Mouse (Mus musculus): ENCODE data around the gene Slc44a4.
"Not testable (repeated sequence)": the region's sequence is repeated elsewhere in the genome, so short reads cannot be mapped to it uniquely, and the experiment has no call there.

Gene Slc44a4

DNA sequence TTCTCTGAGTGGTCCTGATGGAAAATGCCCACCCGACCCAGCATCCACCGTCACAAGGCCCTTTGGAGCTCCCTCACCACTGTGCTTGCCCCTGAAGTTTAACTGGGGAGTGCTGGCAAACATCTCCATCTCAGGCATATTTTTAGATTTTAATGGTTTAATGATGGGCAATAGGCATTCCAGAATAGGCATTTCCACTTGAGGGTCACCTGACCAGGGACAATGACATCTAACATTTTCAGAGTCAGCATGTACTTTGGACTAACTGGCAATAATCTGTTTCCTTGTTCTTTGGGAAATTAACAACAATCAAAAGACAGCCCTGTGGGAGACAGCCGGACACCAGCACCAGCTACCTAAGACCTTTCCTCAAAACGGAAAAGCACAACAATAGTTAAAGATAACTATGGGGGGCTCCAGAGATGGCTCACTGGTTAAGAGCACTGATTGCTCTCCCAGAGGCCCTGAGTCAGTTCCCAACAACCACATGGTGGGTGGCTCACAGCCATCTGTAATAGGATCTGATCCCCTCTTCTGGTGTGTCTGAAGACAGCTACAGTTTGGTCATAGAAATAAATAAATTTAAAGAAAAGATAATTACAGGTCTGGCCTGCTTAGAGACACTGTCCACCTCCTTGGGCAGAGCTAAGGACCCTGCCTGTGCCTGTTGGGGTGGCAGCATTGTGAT lies 29.0 kb downstream of the Slc44a4 start:
- DNase-seq (ENCODE audit: low spot score): no peak

DNA sequence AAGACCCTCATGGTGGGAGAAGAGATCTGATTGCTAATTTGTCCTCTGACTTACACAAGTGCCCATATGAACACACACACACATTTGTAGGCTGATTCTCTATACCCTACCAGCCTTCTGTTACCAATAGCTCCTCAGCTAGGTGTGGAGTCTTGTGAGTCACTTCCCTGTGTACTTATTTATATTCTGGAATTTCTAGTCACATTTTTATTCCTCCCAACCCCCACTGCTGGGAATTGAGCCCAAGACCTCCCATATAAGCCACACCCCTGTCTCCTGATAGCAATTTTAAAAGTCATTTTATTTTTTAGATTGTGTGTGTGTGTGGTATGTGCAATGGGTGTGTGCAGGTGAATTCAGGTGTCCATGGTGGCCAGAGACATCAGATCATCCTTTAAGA lies 30.1 kb downstream of the Slc44a4 start:
- peak; percentile 47 for DNase-seq (ENCODE audit: low spot score)

DNA sequence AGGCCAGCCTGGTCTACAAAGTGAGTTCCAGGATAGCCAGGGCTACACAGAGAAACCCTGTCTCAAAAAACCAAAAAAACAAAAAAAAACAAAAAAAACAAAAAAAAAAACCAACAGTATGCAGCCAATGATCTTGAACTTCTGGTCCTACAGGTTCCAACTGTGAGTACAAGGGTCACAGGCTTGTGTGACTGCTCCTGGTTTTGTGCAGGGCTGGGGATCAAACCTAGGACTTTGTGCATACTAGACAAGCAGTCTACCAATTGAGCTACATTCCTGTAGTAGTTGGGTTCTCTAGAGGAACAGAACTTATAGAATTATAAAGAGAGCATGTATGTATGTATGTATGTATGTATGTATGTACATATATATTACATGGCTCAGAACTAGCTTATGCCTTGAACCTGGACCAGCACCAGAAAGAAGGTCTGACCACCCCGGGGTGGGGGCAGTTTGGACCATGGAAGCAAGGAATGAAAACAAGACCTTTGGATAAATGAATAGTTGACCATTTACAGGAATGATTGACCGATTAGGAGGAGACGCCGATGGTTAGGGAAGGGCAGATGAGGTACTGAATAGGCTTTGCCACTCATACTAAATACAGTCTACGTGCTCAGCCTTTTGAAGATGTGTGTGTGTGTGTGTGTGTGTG lies 32.3 kb downstream of the Slc44a4 start:
- no peak for DNase-seq (ENCODE audit: low spot score)

DNA sequence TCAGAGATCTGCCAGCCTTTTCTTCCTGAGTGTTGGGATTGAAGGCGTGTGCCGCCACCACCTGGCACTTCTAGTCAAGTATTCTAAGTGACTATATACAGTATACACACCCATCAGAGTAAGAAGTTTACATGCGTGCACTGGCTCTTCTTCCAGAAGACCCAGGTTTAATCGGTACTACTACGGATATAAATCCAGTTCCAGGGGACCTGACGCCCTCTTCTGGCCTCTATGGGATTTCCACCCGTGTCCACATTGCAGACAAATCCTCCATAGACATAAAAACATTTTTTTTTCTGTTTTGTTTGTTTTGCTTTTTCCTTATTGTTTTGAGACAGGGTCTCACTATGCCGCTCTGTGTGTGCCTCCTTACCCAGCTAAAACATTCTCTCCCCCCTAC lies 33.3 kb downstream of the Slc44a4 start:
- DNase-seq (ENCODE audit: low spot score): peak; percentile 41

DNA sequence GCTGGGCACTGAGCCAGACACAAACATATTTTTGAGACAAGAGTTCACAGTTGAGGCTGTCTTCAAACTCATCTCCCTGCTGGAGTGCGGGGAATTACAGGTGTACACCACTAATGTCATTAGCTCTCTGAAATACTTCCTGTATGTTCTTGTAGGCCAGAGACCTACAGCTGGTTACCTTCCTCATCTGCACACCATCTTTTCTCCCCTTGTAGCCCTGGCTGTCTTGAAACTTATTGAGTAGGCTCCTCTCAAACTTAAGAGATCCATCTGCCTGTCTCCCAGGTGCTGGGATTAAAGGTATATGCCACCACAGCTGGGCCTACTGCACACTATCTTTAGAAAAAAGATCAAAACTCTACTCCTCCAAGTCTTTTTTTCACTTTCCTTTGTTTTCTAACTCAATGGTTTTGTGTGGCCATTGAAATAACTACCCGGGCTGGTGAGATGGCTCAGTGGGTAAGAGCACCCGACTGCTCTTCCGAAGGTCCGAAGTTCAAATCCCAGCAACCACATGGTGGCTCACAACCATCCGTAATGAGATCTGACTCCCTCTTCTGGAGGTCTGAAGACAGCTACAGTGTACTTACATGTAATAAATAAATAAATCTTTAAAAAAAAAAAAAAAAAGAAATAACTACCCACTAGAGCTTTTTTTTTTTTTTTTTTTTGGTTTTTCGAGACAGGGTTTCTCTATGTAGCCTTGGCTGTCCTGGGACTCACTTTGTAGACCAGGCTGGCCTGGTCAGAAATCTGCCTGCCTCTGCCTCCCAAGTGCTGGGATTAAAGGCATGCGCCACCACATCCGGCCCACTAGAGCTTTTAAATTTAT lies 34.7 kb downstream of the Slc44a4 start:
- not testable (repeated sequence) for DNase-seq (ENCODE audit: low spot score)

DNA sequence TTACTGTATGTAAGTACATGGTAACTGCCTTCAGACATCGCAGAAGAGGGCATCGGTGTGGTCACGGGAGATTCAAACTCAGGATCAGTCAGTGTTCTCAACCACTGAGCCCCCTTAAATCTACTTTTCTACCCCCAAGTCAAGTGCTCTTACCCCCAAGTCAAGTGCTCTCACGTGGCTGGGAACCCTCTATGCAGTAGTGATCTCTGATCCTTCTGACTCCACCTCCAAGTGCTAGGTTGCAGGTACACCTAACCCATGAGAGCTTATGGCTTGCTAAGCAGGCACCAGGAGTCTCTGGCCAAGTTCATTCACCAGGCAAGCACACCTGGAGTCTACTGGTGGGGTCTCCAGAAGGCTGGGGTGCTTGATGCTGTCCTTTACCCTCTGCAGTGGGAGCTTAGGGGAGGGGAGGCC lies 35.3 kb downstream of the Slc44a4 start:
- DNase-seq (ENCODE audit: low spot score): no peak

DNA sequence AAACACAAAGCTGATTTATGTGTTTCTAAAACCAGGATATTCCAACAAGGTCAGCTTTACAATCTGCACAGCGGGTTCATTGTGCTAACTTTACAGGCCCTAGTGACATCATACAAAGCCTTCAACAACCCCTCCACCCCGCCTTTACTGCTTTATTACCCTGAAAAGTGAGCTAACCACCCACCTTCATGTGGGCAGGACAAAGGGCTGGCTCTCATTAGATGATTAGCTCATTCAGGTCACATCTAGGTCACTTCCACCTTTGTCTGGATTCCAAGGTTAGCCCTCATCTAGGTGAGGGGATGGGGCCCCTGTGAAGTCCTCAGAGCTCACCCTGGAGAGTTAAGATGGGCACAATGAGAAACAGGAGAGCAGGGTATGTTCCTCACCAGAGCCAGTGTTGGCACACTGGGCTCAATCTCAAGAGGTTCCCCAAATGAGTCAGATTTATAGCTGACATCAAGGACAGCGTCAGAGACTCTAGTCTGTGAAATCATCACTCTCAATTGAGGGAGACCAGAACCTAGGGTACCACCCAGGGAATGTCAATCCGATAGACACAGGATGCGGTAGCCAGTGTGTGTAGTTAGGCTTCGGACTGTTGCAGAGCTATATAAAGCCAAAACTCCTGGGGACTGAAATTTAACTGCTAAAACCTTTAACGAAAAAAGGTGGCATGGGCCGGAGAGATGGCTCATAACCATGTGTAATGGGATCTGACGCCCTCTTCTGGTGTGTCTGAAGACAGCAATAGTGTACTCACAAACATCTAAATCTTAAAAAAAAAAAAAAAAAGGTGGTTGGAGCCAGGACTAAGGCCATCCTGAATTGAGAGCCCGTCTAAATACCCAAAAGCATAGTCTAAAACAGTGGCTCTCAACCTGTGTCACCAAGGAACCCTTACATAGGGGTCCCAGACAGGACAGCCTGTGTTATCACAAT lies 36.5 kb downstream of the Slc44a4 start:
- no peak for DNase-seq (ENCODE audit: low spot score)

DNA sequence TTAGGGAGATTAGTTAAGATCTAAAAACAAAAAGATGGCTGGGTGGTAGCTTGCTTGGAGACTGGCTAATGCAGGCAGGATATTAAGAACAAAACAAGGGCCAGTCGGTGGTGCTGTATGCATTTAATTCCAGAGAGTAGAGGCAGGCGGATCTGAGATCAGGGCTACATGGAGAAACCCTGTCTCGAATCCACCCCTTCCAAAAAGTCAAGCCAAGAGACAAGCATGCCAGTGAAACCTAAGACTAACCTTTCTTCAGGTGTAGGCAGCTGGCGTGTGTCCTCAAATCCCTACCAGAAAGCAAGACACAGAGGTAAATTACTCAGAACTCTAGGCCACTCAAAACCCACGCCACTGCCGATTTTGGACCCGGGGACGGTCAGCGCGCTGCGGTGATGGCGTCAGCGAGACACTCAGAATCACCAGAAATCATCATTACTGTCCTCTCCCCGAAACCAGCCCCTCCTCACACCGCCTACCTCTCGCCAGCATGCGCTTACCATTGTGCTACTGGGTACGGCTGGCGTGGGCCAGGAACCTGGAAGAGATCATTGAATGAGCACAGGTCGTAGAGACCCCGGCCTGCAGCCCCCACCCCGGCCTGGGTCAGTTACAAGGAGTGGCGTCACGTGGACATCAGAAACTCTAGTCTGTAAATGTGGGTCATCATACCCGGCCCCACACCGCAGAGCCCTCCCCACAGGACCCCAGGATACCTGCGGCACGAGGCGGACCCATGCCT lies 37.5 kb downstream of the Slc44a4 start:
- no peak for DNase-seq (ENCODE audit: low spot score)

DNA sequence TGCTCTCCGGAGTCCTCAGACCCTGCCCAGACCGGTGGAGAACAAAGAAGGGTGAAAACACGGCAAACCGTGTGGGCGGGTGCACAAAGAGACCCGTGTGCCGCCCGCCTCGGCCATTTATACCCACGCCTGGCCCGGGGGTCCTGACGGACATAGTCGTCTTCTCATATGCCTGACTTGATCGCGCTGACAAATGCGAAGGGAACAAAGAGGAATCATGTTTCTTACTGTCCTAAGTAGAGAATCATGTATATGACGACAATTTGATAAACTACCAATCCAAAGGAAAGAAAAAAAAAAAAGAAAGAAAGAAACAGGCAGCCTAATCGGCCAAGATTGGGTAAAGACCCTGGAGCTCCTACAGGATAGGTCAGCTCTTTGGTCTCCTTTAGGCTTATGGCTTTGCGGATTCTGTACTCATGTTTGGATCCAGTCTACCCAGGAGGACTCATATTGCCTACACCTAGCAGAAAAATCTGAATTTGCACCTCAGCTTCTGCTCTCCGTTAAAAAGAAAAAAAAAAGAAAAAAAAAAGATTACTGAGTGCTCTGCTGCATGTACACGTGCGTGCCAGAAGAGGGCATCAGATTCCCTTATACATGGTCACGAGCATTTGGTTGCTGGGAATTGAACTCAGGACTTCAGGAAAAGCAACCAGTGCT lies 38.2 kb downstream of the Slc44a4 start:
- DNase-seq (ENCODE audit: low spot score): peak; percentile 84

DNA sequence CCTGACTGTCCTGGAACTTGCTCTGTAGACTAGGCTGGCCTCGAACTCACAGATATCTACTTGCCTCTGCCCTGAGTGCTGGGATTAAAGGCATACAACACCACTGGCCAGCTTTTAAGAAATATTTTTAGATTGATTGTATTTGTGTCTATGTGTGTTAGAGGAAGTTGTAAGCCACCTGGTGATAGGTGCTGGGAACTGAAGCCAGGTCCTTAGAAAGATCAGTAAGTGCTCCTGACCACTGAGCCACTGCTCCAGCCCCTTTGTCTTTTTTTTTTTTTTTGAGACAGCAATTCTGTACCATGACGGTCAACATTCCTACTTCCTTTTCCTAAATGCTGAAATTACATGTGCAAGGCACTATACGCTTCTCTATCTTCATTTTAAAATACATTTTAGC lies 39.0 kb downstream of the Slc44a4 start:
- DNase-seq (ENCODE audit: low spot score): no peak

DNA sequence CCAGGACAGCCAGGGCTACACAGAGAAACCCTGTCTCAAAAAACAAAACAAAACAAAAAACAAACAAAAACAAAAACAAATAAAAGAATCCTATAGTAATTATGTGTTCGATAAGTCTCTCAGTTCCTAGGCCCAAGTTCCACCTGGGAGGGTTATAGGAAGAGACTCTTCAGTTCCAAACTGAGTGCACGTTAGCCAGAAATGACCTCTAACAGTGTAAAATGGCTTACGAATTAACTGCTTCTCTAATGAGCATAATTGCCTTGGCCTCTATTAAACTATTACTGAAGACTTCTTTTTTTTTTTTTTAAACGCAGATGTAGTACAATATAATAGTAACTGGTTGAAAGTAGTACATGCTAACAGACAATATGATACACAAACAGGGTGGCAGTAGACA lies 39.6 kb downstream of the Slc44a4 start:
- no peak for DNase-seq (ENCODE audit: low spot score)

DNA sequence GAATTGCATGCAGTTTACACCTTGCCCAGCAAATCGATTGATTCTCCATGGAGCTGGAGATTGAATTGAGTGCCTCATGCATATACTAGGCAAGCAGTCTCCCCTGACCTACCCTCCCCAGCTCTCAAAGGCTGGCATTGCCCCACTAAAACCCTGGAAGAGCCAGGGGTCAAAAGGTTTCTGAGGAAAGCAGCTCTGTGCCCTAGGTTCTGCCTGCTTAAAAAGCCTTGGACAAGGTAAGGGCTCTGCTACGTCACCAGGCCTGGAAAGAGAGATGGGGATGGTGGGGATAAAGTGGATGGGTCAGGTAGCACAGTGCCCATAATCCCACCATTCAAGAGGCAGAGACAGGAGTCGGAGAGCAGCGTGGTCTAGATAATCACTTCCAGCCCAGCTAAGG lies 40.6 kb downstream of the Slc44a4 start:
- DNase-seq (ENCODE audit: low spot score): no peak

DNA sequence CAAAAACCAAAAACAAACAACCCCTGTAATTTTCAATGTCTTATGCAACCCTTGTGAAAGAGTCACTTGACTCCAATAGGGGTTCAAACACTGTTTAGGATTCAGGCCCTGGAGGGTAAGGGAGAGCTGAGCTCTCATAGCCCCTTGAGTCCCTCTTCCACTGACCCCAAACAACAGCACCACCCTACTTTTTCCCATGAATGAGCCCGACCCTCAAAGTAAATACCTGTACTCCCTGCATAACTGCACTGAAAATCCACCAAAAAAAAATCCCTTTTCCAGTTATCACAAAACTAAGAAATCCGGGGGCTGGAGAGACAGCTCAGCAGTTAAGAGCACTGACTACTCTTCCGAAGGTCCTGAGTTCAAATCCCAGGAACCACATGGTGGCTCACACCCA lies 41.6 kb downstream of the Slc44a4 start:
- no peak for DNase-seq (ENCODE audit: low spot score)

DNA sequence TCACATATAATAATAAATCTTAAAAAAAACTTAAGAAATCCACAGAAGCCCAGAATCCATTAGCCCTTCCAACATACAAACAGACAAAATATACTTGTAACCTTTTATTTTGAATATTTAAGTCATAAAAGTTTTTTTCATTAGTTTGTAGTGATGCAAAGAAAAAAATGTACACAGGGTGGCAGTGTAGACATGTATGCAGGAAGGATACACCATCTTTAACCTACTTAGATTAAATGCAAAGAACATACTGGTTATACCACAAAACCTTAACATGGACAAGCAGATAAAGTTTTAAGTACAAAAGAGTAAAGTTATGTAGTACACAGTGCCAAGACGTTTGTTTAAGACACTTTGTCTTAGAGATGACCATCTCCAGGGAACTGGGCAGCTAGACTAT lies 42.1 kb downstream of the Slc44a4 start:
- DNase-seq (ENCODE audit: low spot score): no peak

DNA sequence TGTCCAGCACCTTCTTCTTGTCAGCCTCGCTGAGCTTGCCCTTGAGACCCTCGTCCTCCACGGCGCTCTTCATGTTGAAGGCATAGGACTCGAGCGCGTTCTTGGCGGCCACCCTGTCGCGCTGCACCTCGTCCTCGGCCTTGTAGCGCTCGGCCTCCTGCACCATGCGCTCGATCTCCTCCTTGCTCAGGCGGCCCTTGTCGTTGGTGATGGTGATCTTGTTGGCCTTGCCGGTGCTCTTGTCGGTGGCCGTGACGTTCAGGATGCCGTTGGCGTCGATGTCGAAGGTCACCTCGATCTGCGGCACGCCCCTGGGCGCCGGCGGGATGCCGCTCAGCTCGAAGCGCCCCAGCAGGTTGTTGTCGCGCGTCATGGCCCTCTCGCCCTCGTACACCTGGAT lies 43.0 kb downstream of the Slc44a4 start:
- DNase-seq (ENCODE audit: low spot score): not testable (repeated sequence)

DNA sequence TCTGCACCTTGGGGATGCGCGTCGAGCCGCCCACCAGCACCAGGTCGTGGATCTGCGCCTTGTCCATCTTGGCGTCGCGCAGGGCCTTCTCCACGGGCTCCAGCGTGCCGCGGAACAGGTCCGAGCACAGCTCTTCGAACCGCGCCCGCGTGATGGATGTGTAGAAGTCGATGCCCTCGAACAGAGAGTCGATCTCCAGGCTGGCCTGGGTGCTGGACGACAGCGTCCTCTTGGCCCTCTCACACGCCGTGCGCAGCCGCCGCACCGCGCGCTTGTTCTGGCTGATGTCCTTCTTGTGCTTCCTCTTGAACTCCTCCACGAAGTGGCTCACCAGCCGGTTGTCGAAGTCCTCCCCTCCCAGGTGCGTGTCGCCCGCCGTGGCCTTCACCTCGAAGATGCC lies 43.7 kb downstream of the Slc44a4 start:
- not testable (repeated sequence) for DNase-seq (ENCODE audit: low spot score)

DNA sequence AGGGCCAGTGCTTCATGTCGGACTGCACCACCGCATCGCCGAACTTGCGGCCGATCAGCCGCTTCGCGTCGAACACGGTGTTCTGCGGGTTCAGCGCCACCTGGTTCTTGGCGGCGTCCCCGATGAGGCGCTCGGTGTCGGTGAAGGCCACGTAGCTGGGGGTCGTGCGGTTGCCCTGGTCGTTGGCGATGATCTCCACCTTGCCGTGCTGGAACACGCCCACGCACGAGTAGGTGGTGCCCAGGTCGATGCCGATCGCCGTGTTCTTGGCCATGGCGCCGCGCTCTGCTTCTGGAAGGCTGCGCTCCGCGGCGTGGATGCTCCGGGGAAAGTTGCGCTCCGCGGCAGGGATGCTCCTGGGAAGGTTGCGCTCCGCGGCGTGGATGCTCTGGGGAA lies 44.5 kb downstream of the Slc44a4 start:
- DNase-seq (ENCODE audit: low spot score): not testable (repeated sequence)

DNA sequence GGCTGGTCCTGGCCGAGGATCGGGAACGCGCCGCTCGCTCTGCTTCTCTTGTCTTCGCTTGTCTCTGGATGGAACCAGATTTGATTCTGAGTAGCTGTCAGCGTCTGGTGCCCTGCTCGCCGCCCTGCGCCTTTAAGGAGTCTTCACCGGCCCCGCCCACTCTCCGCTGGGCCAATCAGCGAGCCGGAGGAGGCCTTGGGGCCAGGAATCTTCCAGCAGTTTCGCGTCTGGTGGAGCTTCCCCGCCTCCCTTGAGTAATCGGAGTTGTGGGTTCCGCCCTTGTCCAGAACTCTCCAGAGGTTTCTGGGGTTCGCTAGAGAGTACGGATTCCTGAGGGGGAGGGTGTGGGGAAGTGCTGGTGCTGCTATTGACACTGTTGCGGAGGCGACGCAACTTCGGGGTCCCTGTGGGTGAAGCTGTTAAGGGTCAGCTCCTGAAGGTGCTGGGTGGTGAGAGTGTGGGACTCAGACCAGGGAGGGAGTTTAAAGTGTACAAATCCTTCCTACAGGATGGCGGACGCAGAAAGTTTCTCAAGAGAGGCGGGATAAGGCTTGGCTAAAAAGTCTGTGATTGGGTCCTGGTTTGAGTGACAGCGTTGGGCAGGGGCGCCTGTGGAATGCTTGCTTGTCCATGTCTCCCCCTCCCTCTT lies 45.0 kb downstream of the Slc44a4 start, which contains the start of gene Hspa1b:
TSS of gene Hspa1b (minus strand) at position 109 of the 649 bp plus-strand sequence.
- peak; percentile 85 for DNase-seq (ENCODE audit: low spot score)

DNA sequence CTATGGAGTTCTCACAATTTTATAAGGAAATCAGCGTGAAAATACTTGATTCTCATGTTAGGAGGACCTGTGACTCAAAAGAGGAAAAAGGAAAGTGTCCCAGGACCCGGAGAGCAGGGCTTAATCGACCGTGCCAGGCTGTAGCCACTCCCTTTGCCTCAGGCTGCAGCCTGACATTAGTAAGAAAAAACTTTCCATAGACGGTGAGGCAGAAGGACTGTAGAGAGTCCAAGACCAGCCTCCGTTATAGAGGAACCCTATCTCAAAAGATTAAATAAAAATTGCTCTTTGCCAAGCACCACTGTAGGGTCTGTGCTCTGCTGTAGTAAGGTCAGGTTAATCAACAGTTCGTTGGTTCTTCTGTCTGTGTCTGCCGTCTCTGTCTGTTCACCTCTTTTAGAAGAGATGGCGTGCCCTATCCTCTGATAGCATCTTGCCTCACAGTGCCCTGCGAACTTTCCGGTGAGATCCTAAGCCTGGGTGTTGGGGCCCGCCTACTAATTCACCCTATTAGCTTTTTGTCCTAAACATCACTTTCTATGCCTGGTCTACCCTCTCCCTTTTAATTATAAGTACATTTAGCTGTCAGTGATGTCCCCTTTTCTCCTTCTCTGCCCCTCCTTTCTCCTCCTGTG lies 45.7 kb downstream of the Slc44a4 start:
- DNase-seq (ENCODE audit: low spot score): peak; percentile 68
